Mouse (Mus musculus): ENCODE results near the gene Dip2b.

The Dip2b gene

GRCm38 (mm10) chr15:100038470-100038971, at the start of gene Dip2b:
Gene Dip2b, plus strand, starts transcription at chr15:100038664.
- DNase-seq (ENCODE audit: low read depth in 2 of 2, low spot score in 2 of 2) = peak; percentile 97

GRCm38 (mm10) chr15:99993100-99993499, 45.4 kb upstream of the Dip2b start:
- no peak for DNase-seq (ENCODE audit: low read depth in 2 of 2, low spot score in 2 of 2)

- DNase-seq (ENCODE audit: low read depth in 2 of 2, low spot score in 2 of 2) = no peak
These were observed 41.2 kb upstream of the Dip2b start for GRCm38 (mm10) chr15:99997114-99997804.

- DNase-seq (ENCODE audit: low read depth in 2 of 2, low spot score in 2 of 2) = no peak
These were observed 39.1 kb upstream of the Dip2b start for GRCm38 (mm10) chr15:99999390-99999789.

- DNase-seq (ENCODE audit: low read depth in 2 of 2, low spot score in 2 of 2) = no peak
These were observed 33.7 kb upstream of the Dip2b start for GRCm38 (mm10) chr15:100004677-100005273.

- no peak for DNase-seq (ENCODE audit: low read depth in 2 of 2, low spot score in 2 of 2)
These were observed 32.3 kb upstream of the Dip2b start for GRCm38 (mm10) chr15:100006180-100006579.

- DNase-seq (ENCODE audit: low read depth in 2 of 2, low spot score in 2 of 2) = no peak
These were observed 20.1 kb upstream of the Dip2b start for GRCm38 (mm10) chr15:100018280-100018899.

GRCm38 (mm10) chr15:100021175-100021574, 17.3 kb upstream of the Dip2b start:
- no peak for DNase-seq (ENCODE audit: low read depth in 2 of 2, low spot score in 2 of 2)

GRCm38 (mm10) chr15:100022923-100023322, 15.5 kb upstream of the Dip2b start:
- DNase-seq (ENCODE audit: low read depth in 2 of 2, low spot score in 2 of 2) = peak; percentile 29 to 44

DNA sequence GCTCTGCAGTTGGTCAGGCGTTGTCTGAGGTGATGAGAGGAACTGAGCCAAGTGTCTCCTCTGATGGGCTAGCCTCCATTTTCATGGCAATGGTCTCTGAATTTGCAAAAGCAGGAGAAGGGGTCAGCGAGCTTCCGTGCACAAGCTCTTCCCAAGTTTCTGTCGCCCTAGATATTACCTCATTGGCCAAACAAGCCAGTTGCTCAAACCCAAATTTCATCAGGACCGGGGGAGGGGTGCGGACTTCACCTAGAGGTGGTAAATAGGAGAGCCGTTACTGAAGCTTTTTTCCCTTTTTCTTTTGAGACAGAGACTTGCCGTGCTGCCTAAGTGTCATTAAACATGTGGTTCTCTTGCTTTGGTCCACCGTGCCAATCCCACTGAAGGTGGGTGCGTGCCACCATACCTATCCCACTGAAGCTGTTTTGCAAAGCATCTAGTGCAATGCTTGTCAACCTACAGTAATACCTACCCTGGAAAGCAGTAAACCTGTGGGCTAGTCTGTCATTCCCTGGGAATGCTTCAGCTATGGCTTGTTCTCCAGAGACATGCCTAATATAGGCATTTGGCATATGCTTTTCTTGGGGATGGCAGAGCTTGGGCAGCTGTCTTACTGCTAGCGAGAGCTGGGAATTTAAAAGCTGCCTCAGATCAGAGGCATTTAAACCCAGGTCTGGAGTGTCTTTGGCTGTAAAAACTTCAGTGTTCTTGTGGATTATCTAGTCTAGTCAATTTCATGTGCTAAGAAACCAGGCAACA, 13.2 kb upstream of the Dip2b start:
- no peak for DNase-seq (ENCODE audit: low read depth in 2 of 2, low spot score in 2 of 2)

DNA sequence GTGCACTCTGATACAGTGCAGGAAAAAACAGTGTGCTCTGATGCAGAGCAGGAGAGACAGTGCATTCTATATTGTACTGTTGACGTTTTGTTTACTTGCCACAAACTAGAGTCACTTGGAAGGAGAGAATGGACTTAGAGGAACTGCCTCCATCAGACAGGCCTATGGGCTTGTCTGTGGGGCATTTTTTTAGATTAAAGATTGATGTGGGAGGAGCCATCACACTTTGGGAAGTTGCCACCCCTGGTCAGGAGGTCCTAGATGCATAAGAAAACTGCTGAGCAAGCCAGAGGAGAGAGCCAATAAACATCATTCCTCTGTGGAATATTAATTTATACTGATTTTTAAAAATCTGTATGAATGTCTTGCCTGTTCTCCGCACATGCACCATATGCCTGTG, 10.3 kb upstream of the Dip2b start:
- no peak for DNase-seq (ENCODE audit: low read depth in 2 of 2, low spot score in 2 of 2)

GRCm38 (mm10) chr15:100029497-100029896, 9.0 kb upstream of the Dip2b start:
- no peak for DNase-seq (ENCODE audit: low read depth in 2 of 2, low spot score in 2 of 2)

GRCm38 (mm10) chr15:100029900-100030299, 8.6 kb upstream of the Dip2b start:
- no peak for DNase-seq (ENCODE audit: low read depth in 2 of 2, low spot score in 2 of 2)

DNA sequence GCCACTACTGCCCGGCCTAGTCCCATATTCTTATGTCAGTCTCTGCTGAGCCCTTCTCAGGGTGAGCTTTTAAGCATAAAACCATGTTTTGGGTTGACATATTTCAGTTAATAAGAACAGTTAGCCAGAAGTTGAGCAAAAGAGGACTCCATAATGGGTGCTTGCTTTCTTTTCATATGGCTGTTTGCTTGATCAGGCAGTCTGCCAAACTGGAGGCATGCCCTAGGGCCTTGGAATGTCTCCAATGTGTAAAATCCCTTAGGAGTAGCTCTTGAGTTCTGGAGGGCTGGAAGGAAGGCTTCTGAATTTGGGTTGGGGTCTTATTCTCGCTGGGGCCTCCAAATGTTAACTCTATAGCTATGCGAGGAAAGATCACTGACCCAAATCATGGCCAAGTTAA, 5.9 kb upstream of the Dip2b start:
- no peak for DNase-seq (ENCODE audit: low read depth in 2 of 2, low spot score in 2 of 2)

DNA sequence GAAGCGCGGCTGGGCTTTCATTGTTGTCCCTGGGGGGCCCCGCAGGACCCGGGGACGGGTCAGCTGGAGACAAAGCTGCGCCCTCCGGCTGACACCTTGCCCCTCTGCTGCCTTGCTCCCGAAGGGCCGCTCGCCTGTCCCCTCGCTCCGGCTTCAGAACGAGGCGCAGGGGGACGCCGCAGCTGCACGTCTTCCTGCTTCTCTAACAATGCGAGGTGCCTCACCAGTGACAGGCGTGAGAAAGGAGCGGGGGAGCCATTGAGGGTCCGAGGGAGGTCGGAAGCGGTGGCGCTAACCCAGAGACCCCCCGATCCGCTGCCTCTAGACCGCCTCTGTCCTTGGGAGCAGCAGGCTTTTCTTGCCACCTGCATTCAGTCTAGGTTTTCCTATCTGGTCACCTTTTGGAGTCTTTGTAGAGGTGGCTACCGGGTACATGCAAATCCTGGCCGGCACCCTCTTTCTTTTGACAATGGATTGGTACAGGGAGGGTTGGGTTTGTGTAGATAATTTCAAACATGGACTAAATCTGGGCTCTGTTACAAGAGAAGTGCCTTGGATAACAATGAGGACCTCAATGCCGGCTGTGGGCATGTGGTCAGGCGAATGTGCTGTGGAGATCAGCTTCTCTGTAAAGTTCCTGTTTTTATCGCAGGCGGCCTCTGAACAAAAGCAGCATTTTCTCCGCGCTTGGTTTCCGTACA, 687 bp downstream of the Dip2b start:
- DNase-seq (ENCODE audit: low read depth in 2 of 2, low spot score in 2 of 2) = peak; percentile 54

DNA sequence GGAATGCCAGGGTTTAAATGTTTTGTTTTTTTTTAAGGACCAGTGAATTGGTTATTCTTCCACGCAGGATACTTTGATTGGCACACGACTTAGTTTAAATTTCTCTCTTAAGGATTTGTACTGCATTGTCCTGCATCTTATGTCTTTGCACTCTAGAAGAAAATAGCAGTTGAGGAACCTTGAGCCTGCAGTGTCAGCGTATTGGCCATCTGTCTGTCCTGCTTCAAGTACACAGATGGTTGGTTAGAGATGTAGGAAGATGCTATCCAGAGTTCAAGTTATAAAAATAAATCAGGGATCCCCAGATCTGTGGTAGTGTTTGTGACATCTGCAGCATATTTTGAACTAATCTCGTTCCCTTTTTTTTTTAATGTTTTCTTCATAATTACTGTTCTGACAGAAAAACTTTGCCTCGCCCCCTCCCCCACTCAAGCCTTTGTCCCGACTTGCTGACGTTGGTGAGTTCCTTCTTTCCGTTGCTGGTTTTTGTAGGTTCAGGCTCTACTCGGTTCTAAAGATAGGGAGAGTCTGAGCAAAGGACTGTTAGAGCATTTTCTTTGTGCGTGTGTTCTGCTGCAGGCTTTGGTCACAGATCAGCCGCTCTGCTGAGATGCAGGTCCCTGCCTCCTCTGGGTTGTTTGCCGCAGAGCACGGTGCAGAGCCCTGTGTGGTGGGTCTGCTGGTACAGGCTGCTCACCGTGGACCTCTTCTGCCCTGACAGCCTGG, 2.2 kb downstream of the Dip2b start:
- no peak for DNase-seq (ENCODE audit: low read depth in 2 of 2, low spot score in 2 of 2)

DNA sequence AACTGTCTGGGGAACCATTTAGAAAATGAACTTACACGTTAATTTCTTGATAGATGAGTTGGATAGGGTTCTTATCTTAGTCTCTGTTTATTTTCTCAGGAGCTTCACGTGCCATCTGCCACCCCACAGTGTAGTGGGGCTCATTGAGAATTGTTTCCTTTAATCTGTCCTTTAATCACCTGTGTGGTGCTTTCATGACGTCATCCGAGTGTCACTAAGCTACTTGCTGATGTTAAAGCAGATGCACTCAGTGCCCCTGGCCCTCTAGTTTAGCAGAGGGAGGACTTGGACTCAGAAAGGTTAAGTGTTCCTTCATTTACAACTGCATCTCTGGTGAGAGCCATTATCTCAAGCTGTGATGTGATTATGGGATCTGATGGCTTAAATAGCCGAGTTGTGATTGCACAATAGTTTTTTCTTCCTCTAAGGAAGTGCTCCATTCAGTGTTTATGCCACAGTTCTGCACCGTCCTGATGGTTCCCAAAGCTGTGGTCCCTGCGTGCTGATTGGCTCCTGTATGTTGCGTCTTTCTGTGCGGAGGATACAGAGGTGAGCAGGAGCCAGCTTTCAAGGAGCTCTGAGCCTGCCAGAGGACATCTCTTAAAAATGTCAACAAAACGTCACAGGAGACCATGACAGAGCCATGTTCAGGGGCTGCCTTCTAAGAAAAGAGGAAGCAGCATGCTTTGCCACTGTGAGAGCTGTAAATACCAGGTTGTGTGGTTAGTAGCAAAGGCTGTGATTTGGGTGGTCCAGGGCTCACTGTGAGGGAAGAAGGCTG, 3.0 kb downstream of the Dip2b start:
- DNase-seq (ENCODE audit: low read depth in 2 of 2, low spot score in 2 of 2) = peak; percentile 55 to 70

DNA sequence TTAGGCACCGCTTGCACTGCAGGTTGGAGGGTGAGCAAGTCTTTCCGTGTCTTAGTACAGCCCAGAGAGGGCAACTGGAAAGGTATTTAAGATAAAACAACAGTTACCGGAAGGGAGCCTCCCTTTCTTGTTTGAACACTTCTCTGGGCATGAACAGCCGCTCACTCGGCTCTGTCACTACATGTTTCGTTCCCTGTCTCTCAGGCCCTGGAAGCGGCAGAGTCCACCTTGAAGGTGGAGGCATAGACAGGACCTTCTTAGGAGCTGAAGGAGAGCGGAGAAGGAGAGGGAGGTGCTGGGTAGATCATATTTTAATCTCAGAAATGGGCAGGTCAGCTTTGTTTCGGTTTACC, 3.6 kb downstream of the Dip2b start:
- DNase-seq (ENCODE audit: low read depth in 2 of 2, low spot score in 2 of 2) = no peak

- DNase-seq (ENCODE audit: low read depth in 2 of 2, low spot score in 2 of 2) = no peak
These were observed 7.1 kb downstream of the Dip2b start for GRCm38 (mm10) chr15:100045576-100045975.
